In genomic region chr13:43991774-43992173, GRCm38 (mm10) we compare ENCODE assay signal across 8 mouse cellular contexts.
DNase-seq lines count a peak whose midpoint lies in the region; ATAC-seq and TF ChIP-seq lines count a peak whose summit lies in the region.

No protein-coding gene starts in this region.

- no peaks in the 10 kb centered on the region for H3K36me3 ChIP-seq in intestine, embryonic 14.5 days (ENCODE audit: control insufficient read depth, insufficient read depth, low read length)
- no peaks in the 10 kb centered on the region for H3K36me3 ChIP-seq in intestine, postnatal 0 days (ENCODE audit: control insufficient read depth, insufficient read depth)
- H3K36me3 ChIP-seq in lung, embryonic 15.5 days, result no peaks in the 10 kb centered on the region

- ATAC-seq in intestine, embryonic 14.5 days (replicated peaks; ENCODE audit: low FRiP score, low TSS enrichment, low read depth), result no peak
- ATAC-seq in intestine, postnatal 0 days, result no peak
- peak; percentile 68; the same call in 1 of the 2 replicates for ATAC-seq in lung, embryonic 15.5 days (ENCODE audit: borderline replicate concordance, extremely low read depth, low FRiP score, low TSS enrichment)
- ATAC-seq in inflammation-experienced regulatory T-cells, adult 6 months, result no peak

- 18% methylated on average over 5 of the region's 5 CpGs for WGBS in intestine, embryonic 14.5 days
- WGBS in intestine, postnatal 0 days, result 20% methylated on average over 5 of the region's 5 CpGs
- 3% methylated on average over 5 of the region's 5 CpGs for WGBS in lung, embryonic 15.5 days

- H3K9me3 ChIP-seq in intestine, embryonic 14.5 days (ENCODE audit: control insufficient read depth, low read length), result no peaks in the 10 kb centered on the region
- no peaks in the 10 kb centered on the region for H3K9me3 ChIP-seq in intestine, postnatal 0 days (ENCODE audit: control insufficient read depth)
- no peaks in the 10 kb centered on the region for H3K9me3 ChIP-seq in lung, embryonic 15.5 days

- no peak overlapping the region for H3K27ac ChIP-seq in intestine, embryonic 14.5 days (ENCODE audit: low read depth)
- no peak overlapping the region for H3K27ac ChIP-seq in intestine, postnatal 0 days (ENCODE audit: low read depth, low read length)
- peak overlapping the region; percentile 8; the same call in 1 of the 2 replicates for H3K27ac ChIP-seq in lung, embryonic 15.5 days

- no peak overlapping the region for H3K9ac ChIP-seq in intestine, embryonic 14.5 days (ENCODE audit: low read length)
- H3K9ac ChIP-seq in intestine, postnatal 0 days (ENCODE audit: low read depth, low read length), result no peak overlapping the region
- H3K9ac ChIP-seq in lung, embryonic 15.5 days, result no peak overlapping the region

- H3K4me3 ChIP-seq in intestine, embryonic 14.5 days (ENCODE audit: low read depth, low read length), result no peak overlapping the region
- no peak overlapping the region for H3K4me3 ChIP-seq in intestine, postnatal 0 days (ENCODE audit: low read depth, low read length)
- no peak overlapping the region for H3K4me3 ChIP-seq in lung, embryonic 15.5 days

- no peaks in the 10 kb centered on the region for H3K27me3 ChIP-seq in intestine, embryonic 14.5 days (replicated peaks; ENCODE audit: control insufficient read depth, insufficient read depth, low read length)
- H3K27me3 ChIP-seq in intestine, postnatal 0 days (replicated peaks; ENCODE audit: control insufficient read depth, insufficient read depth, low read length), result no peaks in the 10 kb centered on the region
- no peaks in the 10 kb centered on the region for H3K27me3 ChIP-seq in lung, embryonic 15.5 days

- DNase-seq in intestine, embryonic 14.5 days (ENCODE audit: low spot score), result no peak
- peak; percentile 5 for DNase-seq in adipocyte (ENCODE audit: low spot score)
- DNase-seq in cerebellum, postnatal 36 days, result peak; percentile 18 to 21
- peak; percentile 81 for DNase-seq in kidney, adult 18-20 months
- peak; percentile 55 to 64 for DNase-seq in urinary bladder, postnatal 36 days (ENCODE audit: low spot score in 2 of 2)

- H3K4me2 ChIP-seq in intestine, embryonic 14.5 days (ENCODE audit: low read length), result peak overlapping the region; percentile 29; the same call in 1 of the 2 replicates
- H3K4me2 ChIP-seq in intestine, postnatal 0 days (replicated peaks; ENCODE audit: low read depth), result no peak overlapping the region
- H3K4me2 ChIP-seq in lung, embryonic 15.5 days, result peak overlapping the region; percentile 2; the same call in 1 of the 2 replicates

- no peak for TF ChIP-seq CTCF in intestine, postnatal 0 days (IDR thresholded peaks at IDR 0.05; ENCODE audit: low read depth)

- peaks cover 17% of the 10 kb centered on the region for H3K4me1 ChIP-seq in intestine, embryonic 14.5 days (replicated peaks; ENCODE audit: control insufficient read depth, insufficient read depth, low read length)
- H3K4me1 ChIP-seq in intestine, postnatal 0 days (replicated peaks; ENCODE audit: control insufficient read depth, insufficient read depth, low read length), result no peaks in the 10 kb centered on the region
- peaks cover 27% of the 10 kb centered on the region for H3K4me1 ChIP-seq in lung, embryonic 15.5 days
